Mouse (Mus musculus): ENCODE results near the gene Lsm12.
A peak's percentile ranks its signal among the peaks of the same experiment; 100 is the strongest.

DNA sequence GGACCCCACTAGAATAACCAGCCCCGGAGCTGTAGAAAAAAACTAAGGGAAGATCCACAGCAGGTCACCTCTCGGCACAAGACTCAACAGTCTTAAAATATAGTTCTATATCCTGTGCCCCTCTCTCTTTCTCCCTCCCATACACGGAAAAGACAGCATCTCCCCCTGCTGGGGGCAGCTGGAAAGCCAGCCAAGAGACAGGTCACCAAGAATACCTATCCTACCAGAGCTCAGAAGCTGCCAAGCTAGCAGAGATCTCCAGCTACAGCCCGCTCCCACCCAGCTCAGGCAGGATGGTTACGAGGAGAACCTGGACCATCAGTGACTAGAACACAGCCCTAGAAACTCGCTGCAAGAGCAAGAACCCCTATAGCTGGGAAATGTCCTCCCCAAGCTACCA lies 38.1 kb upstream of the Lsm12 start:
- TF ChIP-seq POLR2A (IDR thresholded peaks at IDR 0.05; ENCODE audit: borderline replicate concordance, insufficient read depth, low read length) (no peak), CTCF (IDR thresholded peaks at IDR 0.05; ENCODE audit: borderline replicate concordance, insufficient read depth, low read depth, low read length) (0 out of 2 replicates have a peak, but pooled peaks have one; percentile 21)
